Mouse (Mus musculus): ENCODE data around the gene Sp8.
A peak's percentile ranks its signal among the peaks of the same experiment; 100 is the strongest.

Sp8 gene

GRCm38 (mm10) chr12:118846221-118846620 is at the start of gene Sp8:
TSS of gene Sp8 (plus strand) at chr12:118846329.
- no peak for ATAC-seq (ENCODE audit: low TSS enrichment)

GRCm38 (mm10) chr12:118811328-118811961 is 34.7 kb upstream of the Sp8 start:
- ATAC-seq (ENCODE audit: low TSS enrichment) = no peak

DNA sequence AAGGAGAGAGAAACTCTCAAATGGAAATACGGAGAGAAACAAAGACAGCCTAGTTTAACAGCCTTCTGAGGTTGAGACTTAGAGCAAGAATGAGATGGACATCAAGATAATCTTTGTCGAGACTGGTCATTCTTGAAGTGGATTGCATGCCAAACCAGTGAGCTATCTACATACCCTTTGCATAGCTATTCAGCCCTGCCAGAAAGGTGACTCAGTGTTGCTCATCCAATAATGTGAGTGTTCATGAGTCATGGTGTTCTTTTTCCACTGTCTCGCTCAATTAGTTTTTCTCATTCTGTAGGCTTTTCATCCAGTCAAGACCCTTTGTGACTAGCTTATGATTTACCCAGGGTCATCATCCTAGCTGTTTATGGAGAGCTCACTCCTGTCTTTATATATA is 31.6 kb upstream of the Sp8 start:
- ATAC-seq (ENCODE audit: low TSS enrichment) = no peak

GRCm38 (mm10) chr12:118816156-118816555 is 30.0 kb upstream of the Sp8 start:
- no peak for ATAC-seq (ENCODE audit: low TSS enrichment)

DNA sequence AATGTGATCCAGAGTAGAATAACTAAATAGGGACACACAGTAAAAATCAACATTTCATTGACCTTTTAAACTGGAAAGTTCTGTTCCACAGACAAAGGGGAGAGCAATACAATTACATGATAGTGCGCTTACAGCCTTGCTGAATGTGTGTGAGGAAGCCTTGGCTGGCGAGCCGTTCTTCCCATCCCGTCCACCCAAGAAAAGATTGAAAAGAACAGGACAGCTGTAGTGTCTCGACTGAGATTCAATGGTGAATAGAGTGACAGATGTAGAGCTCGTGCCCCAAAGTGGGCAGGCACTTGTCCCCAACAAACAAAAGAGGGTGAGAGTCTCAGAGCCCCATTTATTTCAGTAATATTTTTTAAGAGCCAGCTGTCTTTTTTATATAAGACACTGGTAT is 16.2 kb upstream of the Sp8 start:
- ATAC-seq (ENCODE audit: low TSS enrichment) = no peak

- no peak for ATAC-seq (ENCODE audit: low TSS enrichment)
Measured at GRCm38 (mm10) chr12:118836411-118837341, 9.5 kb upstream of the Sp8 start.

- no peak for ATAC-seq (ENCODE audit: low TSS enrichment)
Measured at GRCm38 (mm10) chr12:118837361-118837760, 8.8 kb upstream of the Sp8 start.

- no peak for ATAC-seq (ENCODE audit: low TSS enrichment)
Measured at GRCm38 (mm10) chr12:118838260-118838659, 7.9 kb upstream of the Sp8 start.

GRCm38 (mm10) chr12:118839398-118839797 is 6.7 kb upstream of the Sp8 start:
- no peak for ATAC-seq (ENCODE audit: low TSS enrichment)

GRCm38 (mm10) chr12:118840301-118840700 is 5.8 kb upstream of the Sp8 start:
- ATAC-seq (ENCODE audit: low TSS enrichment) = no peak

DNA sequence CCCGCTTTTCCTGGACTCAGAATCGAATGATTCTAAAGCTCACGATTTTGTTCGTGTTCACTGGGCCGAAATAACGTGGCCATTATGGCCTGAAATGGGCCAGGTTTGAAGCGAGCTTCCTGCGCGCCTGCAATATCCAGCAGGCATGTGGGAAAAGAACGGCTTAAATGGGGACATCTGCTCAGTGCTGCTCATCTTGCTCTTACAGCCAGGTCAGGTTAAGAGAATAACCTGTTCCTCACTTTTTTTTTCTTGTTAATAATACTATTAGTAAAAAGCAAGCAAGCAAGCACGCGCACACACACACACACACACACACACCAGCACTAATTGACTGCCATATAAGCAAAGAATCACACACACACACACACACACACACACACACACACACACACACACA is 5.3 kb upstream of the Sp8 start:
- ATAC-seq (ENCODE audit: low TSS enrichment) = no peak

DNA sequence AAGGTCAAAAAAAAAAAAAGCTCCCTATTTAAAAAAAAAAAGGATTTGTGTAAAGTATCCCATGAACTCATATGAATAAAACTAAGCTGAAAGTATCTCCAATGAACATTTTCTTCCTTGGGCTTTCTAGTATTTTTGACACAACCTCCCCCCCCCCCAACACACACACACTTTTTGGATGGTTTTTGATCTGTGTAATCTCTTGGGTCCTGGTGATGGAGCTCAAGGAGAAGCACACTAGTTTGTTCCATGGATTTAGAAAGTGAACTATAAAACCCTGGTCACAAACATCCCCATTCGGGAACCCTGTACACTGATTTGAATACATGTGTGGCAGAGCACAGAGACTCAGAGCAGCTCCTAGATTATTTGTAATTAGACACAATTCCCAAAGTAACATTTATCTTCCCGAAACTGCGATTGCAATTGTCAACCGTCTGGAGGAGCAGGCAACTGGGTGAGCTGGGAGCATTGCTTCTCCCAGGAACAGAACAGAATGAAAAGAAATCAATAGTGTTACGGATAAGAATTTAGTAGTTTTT is 4.7 kb upstream of the Sp8 start:
- ATAC-seq (ENCODE audit: low TSS enrichment) = no peak

GRCm38 (mm10) chr12:118841971-118842550 is 4.1 kb upstream of the Sp8 start:
- no peak for ATAC-seq (ENCODE audit: low TSS enrichment)

GRCm38 (mm10) chr12:118842671-118843411 is 3.3 kb upstream of the Sp8 start:
- ATAC-seq (ENCODE audit: low TSS enrichment) = no peak

GRCm38 (mm10) chr12:118844111-118844510 is 2.0 kb upstream of the Sp8 start:
- ATAC-seq (ENCODE audit: low TSS enrichment) = no peak

DNA sequence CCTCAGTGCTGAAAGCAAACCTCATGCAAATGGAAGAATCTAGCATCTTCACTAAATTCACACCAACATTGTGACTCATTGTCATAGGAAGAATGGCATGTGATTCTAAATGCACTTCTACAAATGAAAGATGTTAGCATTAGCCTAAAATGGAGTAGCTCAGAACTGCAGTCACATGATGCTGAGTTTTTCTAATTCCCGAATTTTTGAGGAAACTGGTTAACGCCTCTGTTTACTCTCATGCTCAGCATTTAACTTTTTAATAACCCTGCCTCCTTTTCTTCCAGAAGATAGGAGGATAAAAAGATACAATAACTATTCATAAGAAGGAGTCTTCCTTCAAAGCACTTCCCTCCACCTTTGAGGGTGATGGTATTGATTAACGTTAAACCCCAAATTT is 1.3 kb upstream of the Sp8 start:
- no peak for ATAC-seq (ENCODE audit: low TSS enrichment)

DNA sequence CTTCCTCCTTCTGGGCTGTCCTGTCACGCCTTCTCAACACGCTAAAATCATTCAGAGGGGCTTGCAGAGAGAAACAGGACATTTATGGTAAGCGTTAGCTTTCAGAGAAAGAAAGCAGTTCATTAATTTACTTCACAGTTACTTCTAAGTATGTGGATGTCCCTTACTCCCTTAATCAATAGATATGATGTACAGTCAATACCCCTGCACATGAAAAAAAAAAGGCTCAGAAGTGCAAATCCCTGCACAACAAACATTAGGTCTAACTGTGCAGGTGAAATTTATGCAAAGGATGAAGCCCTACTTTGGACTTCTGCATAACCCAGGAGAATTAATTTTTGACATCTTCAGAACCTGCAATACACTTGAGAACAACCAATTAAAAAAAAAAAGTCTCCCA is 778 bp upstream of the Sp8 start:
- ATAC-seq (ENCODE audit: low TSS enrichment) = no peak

DNA sequence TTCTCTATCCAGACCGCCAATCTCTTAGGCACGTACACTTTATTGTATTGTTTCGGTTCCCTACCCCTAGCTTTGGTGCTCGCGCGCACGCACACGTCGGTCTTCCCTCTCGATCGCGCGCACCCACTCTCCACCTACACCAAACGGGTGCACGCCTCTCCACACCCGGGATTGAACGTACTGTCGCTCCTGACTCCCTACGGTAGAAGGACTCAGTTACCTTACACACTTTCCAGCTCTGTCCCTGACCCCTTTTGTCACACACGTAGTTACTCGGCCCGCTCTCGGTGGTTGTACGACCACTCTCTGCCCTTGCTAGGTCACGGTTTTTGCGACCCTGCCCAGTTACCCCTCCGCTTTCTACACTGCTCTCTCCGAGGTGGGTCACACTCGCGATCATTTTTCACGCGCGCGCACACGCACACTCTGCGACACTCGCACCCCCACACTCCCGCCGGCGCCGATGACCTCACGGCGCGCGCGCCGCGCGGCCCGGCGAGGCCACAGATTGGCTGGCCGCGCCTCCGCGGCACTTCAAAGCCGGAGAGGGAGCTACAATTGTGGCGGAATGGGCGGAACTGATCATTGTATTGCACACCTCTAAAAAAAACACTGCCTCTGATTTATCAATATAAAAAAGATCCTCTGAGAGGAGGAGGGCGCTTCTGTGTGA is 656 bp downstream of the Sp8 start:
- ATAC-seq (ENCODE audit: low TSS enrichment) = peak; percentile 73

GRCm38 (mm10) chr12:118847381-118847780 is 1.3 kb downstream of the Sp8 start:
- ATAC-seq (ENCODE audit: low TSS enrichment) = no peak

GRCm38 (mm10) chr12:118847861-118848495 is 1.8 kb downstream of the Sp8 start:
- ATAC-seq (ENCODE audit: low TSS enrichment) = no peak

All from frontal cortex, adult (tissue).